Comparison of ENCODE assay signal across 12 mouse cellular contexts in the genomic region with DNA sequence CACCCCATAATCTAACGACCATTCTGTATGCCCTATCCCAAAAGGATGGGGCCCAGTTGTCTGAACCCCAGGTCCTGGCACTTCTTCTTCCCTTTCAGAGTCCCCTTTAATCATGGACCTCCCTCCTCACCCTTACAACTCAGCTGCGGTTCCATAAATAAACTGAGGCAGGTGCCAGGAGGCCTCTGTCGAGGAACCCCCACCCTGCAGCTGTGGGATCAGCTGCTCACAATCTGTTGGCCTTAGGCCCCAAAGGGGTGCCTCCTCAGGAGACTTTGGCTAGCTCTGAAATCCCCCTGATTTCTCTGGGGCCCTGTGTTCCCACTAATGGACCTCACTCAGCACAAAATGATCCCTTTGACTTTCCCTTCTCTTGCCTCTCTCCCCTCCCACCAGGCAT. TPM values are rescaled to one million over a fixed set of nuclear protein-coding genes. Genes with fewer than 3 reads are reported as not detected.
DNase-seq lines count a peak whose midpoint lies in the region; ATAC-seq lines count a peak whose summit lies in the region.
"Had no signal": no experiment of that assay in that cellular context is flagged by ENCODE, and none has a peak within 500 bp of the region (broad histone marks: within the 10 kb centered on the region; RNA-seq: fewer than 3 reads in every experiment).

No protein-coding gene starts in this region.

- H3K9me3 ChIP-seq in forebrain, embryonic 10.5 days, result no peaks in the 10 kb centered on the region
- no peaks in the 10 kb centered on the region for H3K9me3 ChIP-seq in forebrain, embryonic 14.5 days (replicated peaks; ENCODE audit: control insufficient read depth, low read length)
- H3K9me3 ChIP-seq in hindbrain, embryonic 11.5 days (ENCODE audit: control insufficient read depth, low read length), result no peaks in the 10 kb centered on the region
- H3K9me3 ChIP-seq in hindbrain, embryonic 16.5 days (ENCODE audit: control insufficient read depth, low read length), result no peaks in the 10 kb centered on the region
- H3K9me3 ChIP-seq in intestine, embryonic 16.5 days (ENCODE audit: control insufficient read depth, low read length), result no peaks in the 10 kb centered on the region
- H3K9me3 ChIP-seq: liver, embryonic 13.5 days had no signal

- H3K4me2 ChIP-seq in forebrain, embryonic 14.5 days (ENCODE audit: low read length), result no peak overlapping the region
- H3K4me2 ChIP-seq in hindbrain, embryonic 11.5 days (replicated peaks; ENCODE audit: low read depth, low read length), result no peak overlapping the region; the same call in 1 of the 2 replicates
- H3K4me2 ChIP-seq in hindbrain, embryonic 16.5 days (ENCODE audit: low read length), result no peak overlapping the region
- H3K4me2 ChIP-seq in intestine, embryonic 16.5 days (ENCODE audit: low read depth, low read length), result no peak overlapping the region

- no peak overlapping the region for H3K9ac ChIP-seq in forebrain, embryonic 14.5 days (ENCODE audit: low read length)
- H3K9ac ChIP-seq in hindbrain, embryonic 11.5 days (ENCODE audit: low read depth, low read length), result no peak overlapping the region; the same call in 1 of the 2 replicates
- H3K9ac ChIP-seq in hindbrain, embryonic 16.5 days (ENCODE audit: low read depth, low read length), result no peak overlapping the region
- H3K9ac ChIP-seq in intestine, embryonic 16.5 days (ENCODE audit: low read depth, low read length), result peak overlapping the region; percentile 70; the same call in 1 of the 2 replicates
- H3K9ac ChIP-seq: liver, embryonic 13.5 days had no signal

- WGBS in forebrain, embryonic 10.5 days, result 64% methylated on average over 3 of the region's 3 CpGs
- WGBS in forebrain, embryonic 14.5 days, result 46% methylated on average over 3 of the region's 3 CpGs
- WGBS in hindbrain, embryonic 11.5 days, result 41% methylated on average over 3 of the region's 3 CpGs
- WGBS in hindbrain, embryonic 16.5 days, result 31% methylated on average over 3 of the region's 3 CpGs
- 29% methylated on average over 3 of the region's 3 CpGs for WGBS in intestine, embryonic 16.5 days

- H3K36me3 ChIP-seq in forebrain, embryonic 10.5 days (replicated peaks), result peaks cover 17% of the 10 kb centered on the region
- H3K36me3 ChIP-seq in forebrain, embryonic 14.5 days (ENCODE audit: control insufficient read depth, insufficient read depth, low read length), result peaks cover 5% of the 10 kb centered on the region; the same call in 1 of the 2 replicates
- H3K36me3 ChIP-seq in hindbrain, embryonic 11.5 days (ENCODE audit: control insufficient read depth, insufficient read depth, low read length), result no peaks in the 10 kb centered on the region
- no peaks in the 10 kb centered on the region for H3K36me3 ChIP-seq in hindbrain, embryonic 16.5 days (ENCODE audit: control insufficient read depth, insufficient read depth, low read length)
- H3K36me3 ChIP-seq in intestine, embryonic 16.5 days (ENCODE audit: control insufficient read depth, insufficient read depth, low read length), result no peaks in the 10 kb centered on the region
- H3K36me3 ChIP-seq: liver, embryonic 13.5 days had no signal

- peak overlapping the region; percentile 41; the same call in 1 of the 2 replicates for H3K4me3 ChIP-seq in forebrain, embryonic 10.5 days
- no peak overlapping the region for H3K4me3 ChIP-seq in forebrain, embryonic 14.5 days (ENCODE audit: low read depth, low read length)
- H3K4me3 ChIP-seq in hindbrain, embryonic 11.5 days (ENCODE audit: low read depth, low read length), result no peak overlapping the region
- no peak overlapping the region for H3K4me3 ChIP-seq in hindbrain, embryonic 16.5 days (ENCODE audit: low read length)
- no peak overlapping the region for H3K4me3 ChIP-seq in intestine, embryonic 16.5 days (ENCODE audit: low read length)
- H3K4me3 ChIP-seq: liver, embryonic 13.5 days had no signal

- peaks cover 97% of the 10 kb centered on the region for H3K4me1 ChIP-seq in forebrain, embryonic 10.5 days
- peaks cover 49% of the 10 kb centered on the region for H3K4me1 ChIP-seq in forebrain, embryonic 14.5 days (ENCODE audit: control insufficient read depth, insufficient read depth, low read length)
- peaks cover 38% of the 10 kb centered on the region for H3K4me1 ChIP-seq in hindbrain, embryonic 11.5 days (replicated peaks; ENCODE audit: control insufficient read depth, insufficient read depth, low read length)
- H3K4me1 ChIP-seq in hindbrain, embryonic 16.5 days (ENCODE audit: control insufficient read depth, insufficient read depth, low read depth, low read length), result peaks cover 50% of the 10 kb centered on the region
- peaks cover 78% of the 10 kb centered on the region for H3K4me1 ChIP-seq in intestine, embryonic 16.5 days (ENCODE audit: control insufficient read depth, insufficient read depth, low read length)

- H3K27ac ChIP-seq in forebrain, embryonic 10.5 days, result peak overlapping the region; percentile 89
- no peak overlapping the region; the same call in 1 of the 2 replicates for H3K27ac ChIP-seq in forebrain, embryonic 14.5 days (ENCODE audit: low read depth, low read length)
- H3K27ac ChIP-seq in hindbrain, embryonic 11.5 days (ENCODE audit: low read depth, low read length), result peak overlapping the region; percentile 83; the same call in 1 of the 2 replicates
- no peak overlapping the region for H3K27ac ChIP-seq in hindbrain, embryonic 16.5 days (ENCODE audit: low read depth, low read length)
- peak overlapping the region; percentile 100 for H3K27ac ChIP-seq in intestine, embryonic 16.5 days (ENCODE audit: low read length)

- DNase-seq in forebrain, embryonic 10.5 days (ENCODE audit: extremely low spot score, low spot score), result no peak
- no peak for DNase-seq in forebrain, embryonic 14.5 days (ENCODE audit: low spot score)
- DNase-seq in hindbrain, embryonic 11.5 days (ENCODE audit: low spot score), result no peak
- DNase-seq in A20 (ENCODE audit: low read depth, low spot score) (peak; percentile 79), MN1 (ENCODE audit: low spot score) (no peak)
- no peak for DNase-seq in thymus, adult 18-20 months
- DNase-seq: adrenal gland, adult 2 months; cerebellum, adult 11 months; liver, embryonic 13.5 days had no signal

- ATAC-seq in forebrain, embryonic 14.5 days, result no peak
- no peak for ATAC-seq in hindbrain, embryonic 11.5 days (ENCODE audit: low FRiP score)
- no peak for ATAC-seq in hindbrain, embryonic 16.5 days
- ATAC-seq in intestine, embryonic 16.5 days, result no peak
- ATAC-seq: inflammation-experienced regulatory T-cells, adult 6 months had no signal

- peaks cover 27% of the 10 kb centered on the region for H3K27me3 ChIP-seq in forebrain, embryonic 10.5 days (ENCODE audit: poor library complexity, severe bottlenecking)
- H3K27me3 ChIP-seq in forebrain, embryonic 14.5 days (replicated peaks; ENCODE audit: control insufficient read depth, insufficient read depth, low read length), result no peaks in the 10 kb centered on the region
- H3K27me3 ChIP-seq in hindbrain, embryonic 11.5 days (ENCODE audit: control insufficient read depth, insufficient read depth, low read length), result no peaks in the 10 kb centered on the region
- no peaks in the 10 kb centered on the region for H3K27me3 ChIP-seq in hindbrain, embryonic 16.5 days (replicated peaks; ENCODE audit: control insufficient read depth, insufficient read depth, low read length)
- peaks cover 5% of the 10 kb centered on the region; the same call in 1 of the 2 replicates for H3K27me3 ChIP-seq in intestine, embryonic 16.5 days (replicated peaks; ENCODE audit: control insufficient read depth, insufficient read depth, low read length)

RNA-seq across cellular contexts. Expression of gene Nes, which starts 13.2 kb away (rescaled TPM):
- 81.2 and 86.9 TPM in 2 replicates for polyA plus RNA-seq in forebrain, embryonic 10.5 days (2016; fragmentation: Nextera tagmentation; extraction: Ambion mirVana)
- polyA plus RNA-seq in forebrain, embryonic 14.5 days (2014; fragmentation: Nextera tagmentation; extraction: Ambion mirVana), result 23.1 and 27.8 TPM in 2 replicates
- 71.6 and 87.9 TPM in 2 replicates for polyA plus RNA-seq in hindbrain, embryonic 11.5 days (2014; fragmentation: Nextera tagmentation; extraction: Ambion mirVana)
- 15.6 and 20.2 TPM in 2 replicates for polyA plus RNA-seq in hindbrain, embryonic 16.5 days (2015; fragmentation: Nextera tagmentation; extraction: Ambion mirVana)
- polyA plus RNA-seq in intestine, embryonic 16.5 days (2015; fragmentation: Nextera tagmentation; extraction: Ambion mirVana), result 9.4 and 10.3 TPM in 2 replicates
- polyA plus RNA-seq: inflammation-experienced regulatory T-cells, adult 6 months had no signal

RNA-seq across cellular contexts. Expression of gene Bcan, which starts 15.9 kb away (rescaled TPM):
- polyA plus RNA-seq in forebrain, embryonic 10.5 days (2016; fragmentation: Nextera tagmentation; extraction: Ambion mirVana), result 0.17 TPM in 2 replicates
- 13.5 and 21.9 TPM in 2 replicates for polyA plus RNA-seq in forebrain, embryonic 14.5 days (2014; fragmentation: Nextera tagmentation; extraction: Ambion mirVana)
- polyA plus RNA-seq in hindbrain, embryonic 11.5 days (2014; fragmentation: Nextera tagmentation; extraction: Ambion mirVana), result 0.21 and 0.82 TPM in 2 replicates
- 150 and 186 TPM in 2 replicates for polyA plus RNA-seq in hindbrain, embryonic 16.5 days (2015; fragmentation: Nextera tagmentation; extraction: Ambion mirVana)
- 0.18 and 0.67 TPM in 2 replicates for polyA plus RNA-seq in intestine, embryonic 16.5 days (2015; fragmentation: Nextera tagmentation; extraction: Ambion mirVana)
- polyA plus RNA-seq: inflammation-experienced regulatory T-cells, adult 6 months had no signal

RNA-seq across cellular contexts. Expression of gene Crabp2, which starts 35.6 kb away (rescaled TPM):
- polyA plus RNA-seq in forebrain, embryonic 10.5 days (2016; fragmentation: Nextera tagmentation; extraction: Ambion mirVana), result 834 and 866 TPM in 2 replicates
- 32.8 and 35.9 TPM in 2 replicates for polyA plus RNA-seq in forebrain, embryonic 14.5 days (2014; fragmentation: Nextera tagmentation; extraction: Ambion mirVana)
- polyA plus RNA-seq in hindbrain, embryonic 11.5 days (2014; fragmentation: Nextera tagmentation; extraction: Ambion mirVana), result 738 and 794 TPM in 2 replicates
- 49.1 and 52.4 TPM in 2 replicates for polyA plus RNA-seq in hindbrain, embryonic 16.5 days (2015; fragmentation: Nextera tagmentation; extraction: Ambion mirVana)
- polyA plus RNA-seq in intestine, embryonic 16.5 days (2015; fragmentation: Nextera tagmentation; extraction: Ambion mirVana), result 3.8 TPM in 2 replicates
- polyA plus RNA-seq: adrenal gland, adult 2 months; inflammation-experienced regulatory T-cells, adult 6 months had no signal

RNA-seq across cellular contexts. Expression of gene Hapln2, which starts 43.3 kb away (rescaled TPM):
- polyA plus RNA-seq in forebrain, embryonic 10.5 days (2016; fragmentation: Nextera tagmentation; extraction: Ambion mirVana), result not detected in 2 replicates
- polyA plus RNA-seq in forebrain, embryonic 14.5 days (2014; fragmentation: Nextera tagmentation; extraction: Ambion mirVana), result 0.52 TPM in 1 of 2 replicates, not detected in the other
- not detected in 2 replicates for polyA plus RNA-seq in hindbrain, embryonic 11.5 days (2014; fragmentation: Nextera tagmentation; extraction: Ambion mirVana)
- polyA plus RNA-seq in hindbrain, embryonic 16.5 days (2015; fragmentation: Nextera tagmentation; extraction: Ambion mirVana), result 0.30 and 0.66 TPM in 2 replicates
- not detected in 2 replicates for polyA plus RNA-seq in intestine, embryonic 16.5 days (2015; fragmentation: Nextera tagmentation; extraction: Ambion mirVana)
- polyA plus RNA-seq: inflammation-experienced regulatory T-cells, adult 6 months; liver, embryonic 13.5 days had no signal

RNA-seq across cellular contexts. Expression of gene Rrnad1, which starts 53.6 kb away (rescaled TPM):
- polyA plus RNA-seq in forebrain, embryonic 10.5 days (2016; fragmentation: Nextera tagmentation; extraction: Ambion mirVana), result 19.1 and 22.8 TPM in 2 replicates
- polyA plus RNA-seq in forebrain, embryonic 14.5 days (2014; fragmentation: Nextera tagmentation; extraction: Ambion mirVana), result 15.6 and 20.2 TPM in 2 replicates
- polyA plus RNA-seq in hindbrain, embryonic 11.5 days (2014; fragmentation: Nextera tagmentation; extraction: Ambion mirVana), result 13.7 and 17.9 TPM in 2 replicates
- 20.5 and 24.8 TPM in 2 replicates for polyA plus RNA-seq in hindbrain, embryonic 16.5 days (2015; fragmentation: Nextera tagmentation; extraction: Ambion mirVana)
- 14.2 and 14.3 TPM in 2 replicates for polyA plus RNA-seq in intestine, embryonic 16.5 days (2015; fragmentation: Nextera tagmentation; extraction: Ambion mirVana)

Comparison
In these comparisons a context has a peak if more than half of its experiments do, and no peak if none do; other contexts are left out.
1. H3K27ac ChIP-seq: peak in forebrain, embryonic 10.5 days (single experiment), hindbrain, embryonic 11.5 days (single experiment) and intestine, embryonic 16.5 days (single experiment); none in forebrain, embryonic 14.5 days (single experiment) and hindbrain, embryonic 16.5 days (single experiment).
2. RNA of gene Crabp2, which starts 35.6 kb away (polyA plus RNA-seq): 834 to 866 TPM in forebrain, embryonic 10.5 days and 738 to 794 TPM in hindbrain, embryonic 11.5 days; 49.1 to 52.4 TPM in hindbrain, embryonic 16.5 days, 32.8 to 35.9 TPM in forebrain, embryonic 14.5 days and 3.8 TPM in intestine, embryonic 16.5 days; every median in the first group is over 10 times any median in the second.